Mouse (Mus musculus) liver, embryonic 14.5 days (tissue): ENCODE measurements around the gene Sox3. TPM values are rescaled to one million over a fixed set of nuclear protein-coding genes. Genes with fewer than 3 reads are reported as not detected.

Source experiments
- ATAC-seq: fragments of 200-750 bp; cut with Nextera tagmentation; 2 replicates; pipeline ENCODE4 v1.8.0; 2017; ENCODE audit warnings: moderate number of reproducible peaks, mild to moderate bottlenecking, moderate library complexity; ENCODE audit not compliant: insufficient read depth
- DNase-seq, 3 experiments: peaks; one replicate each; pipeline ENCODE4 v3.0.0-alpha.2; 2012 to 2013; ENCODE audit warnings: low read depth in 3 of 3, low spot score in 3 of 3
- H3K27ac ChIP-seq: fragments of 300-500 bp; sonication (generic); 2 replicates; pipeline ENCODE4 v1.5.1; 2014; ENCODE audit warnings: moderate library complexity, mild to moderate bottlenecking, control low read depth, inconsistent platforms
- H3K27me3 ChIP-seq: fragments of 300-500 bp; sonication (generic); 2 replicates; pipeline ENCODE4 v1.6.1; 2014; ENCODE audit warnings: mild to moderate bottlenecking, low read length, moderate library complexity; ENCODE audit not compliant: control insufficient read depth, insufficient read depth
- H3K36me3 ChIP-seq: fragments of 300-500 bp; sonication (generic); replicated peaks from 2 replicates; pipeline ENCODE4 v1.6.1; 2014; ENCODE audit warnings: low read depth; ENCODE audit not compliant: control insufficient read depth, insufficient read depth
- H3K4me1 ChIP-seq, 2 experiments: fragments of 200-500 bp in 1 of 2; fragments of 300-500 bp in 1 of 2; sonication (generic) in 1 of 2; replicated peaks; 2 replicates each; pipeline ENCODE4 v1.6.1; 2012 to 2014; ENCODE audit warnings: antibody characterized with exemption in 1 of 2, inconsistent platforms in 1 of 2, low read length in 1 of 2; ENCODE audit not compliant: control insufficient read depth in 2 of 2, insufficient read depth in 2 of 2
- H3K4me2 ChIP-seq: fragments of 300-500 bp; sonication (generic); 2 replicates; pipeline ENCODE4 v1.6.1; 2014; ENCODE audit warnings: low read depth, mild to moderate bottlenecking, control low read depth, moderate library complexity
- H3K4me3 ChIP-seq, 2 experiments: fragments of 200-500 bp in 1 of 2; fragments of 300-500 bp in 1 of 2; sonication (generic) in 1 of 2; 2 replicates each; pipeline ENCODE4 v1.5.1; 2012 to 2014; ENCODE audit warnings: low read depth in 2 of 2, low read length in 2 of 2, mild to moderate bottlenecking in 2 of 2, control low read depth in 1 of 2, inconsistent platforms in 1 of 2, moderate library complexity in 1 of 2; ENCODE audit not compliant: insufficient read depth in 1 of 2
- H3K9ac ChIP-seq: fragments of 300-500 bp; sonication (generic); replicated peaks from 2 replicates; pipeline ENCODE4 v1.6.1; 2014; ENCODE audit warnings: mild to moderate bottlenecking, control low read depth, moderate library complexity
- H3K9me3 ChIP-seq: fragments of 300-500 bp; sonication (generic); 2 replicates; pipeline ENCODE4 v1.6.1; 2016; ENCODE audit warnings: low read length, mixed read lengths; ENCODE audit not compliant: control insufficient read depth
- CTCF ChIP-seq: IDR thresholded peaks from 2 replicates; pipeline ENCODE4 v1.5.1; 2016; ENCODE audit warnings: antibody characterized with exemption, low read depth, control low read depth
- EP300 ChIP-seq: IDR thresholded peaks from 2 replicates; pipeline ENCODE4 v1.6.1; 2016; ENCODE audit warnings: antibody characterized with exemption, low read depth
- WGBS: fragments of 180-500 bp; shearing (Covaris S2); extraction: QIAGEN DNeasy Blood & Tissue Kit; methylation state at CpG from one replicate; pipeline ENCODE4 v1.1.7; 2014; ENCODE audit not compliant: insufficient replicate concordance; 5-methylcytosine and 5-hydroxymethylcytosine counted together
- polyA plus RNA-seq, 2 experiments: library from polyadenylated mRNA; depleted of rRNA in 1 of 2; stranded (reverse) in 1 of 2; unstranded in 1 of 2; fragments of >200 nt; fragmentation: Nextera tagmentation in 1 of 2; extraction: Ambion mirVana in 1 of 2; gene quantifications; 2 replicates each; pipeline versions ENCODE4 v1.2.1 to v1.2.3; 2012 to 2014

The Sox3 gene
- polyA plus RNA-seq, 2 experiments: not detected

GRCm38 (mm10) chrX:60890651-60891050 lies 2.6 kb downstream of the Sox3 start:
- Histone ChIP-seq H3K4me1 (no peaks in the 10 kb centered on the region), H3K9me3 (no peaks in the 10 kb centered on the region; the same call in 1 of the 2 replicates), H3K27me3 (peaks cover 62% of the 10 kb centered on the region), H3K4me2 (no peak overlapping the region), H3K4me3 (no peak overlapping the region), H3K36me3 (no peaks in the 10 kb centered on the region), H3K9ac (no peak overlapping the region), H3K27ac (no peak overlapping the region)
- WGBS: 10% methylated on average over 18 of the region's 18 CpGs
- ATAC-seq: no peak
- TF ChIP-seq CTCF (no peak), EP300 (no peak)
- no peak for DNase-seq

- Histone ChIP-seq H3K9me3 (no peaks in the 10 kb centered on the region; the same call in 1 of the 2 replicates), H3K4me2 (no peak overlapping the region), H3K4me3 (no peak overlapping the region), H3K27me3 (peaks cover 56% of the 10 kb centered on the region), H3K27ac (no peak overlapping the region), H3K36me3 (no peaks in the 10 kb centered on the region), H3K9ac (no peak overlapping the region), H3K4me1 (no peaks in the 10 kb centered on the region)
- ATAC-seq: no peak
- WGBS: 14% methylated on average over 15 of the region's 17 CpGs
- no peak for TF ChIP-seq EP300
- no peak for DNase-seq
These were observed 3.2 kb downstream of the Sox3 start for GRCm38 (mm10) chrX:60889956-60890485.
